Mouse (Mus musculus) CH12.LX (cell line): ENCODE results near the gene Anapc5. TPM values are rescaled to one million over a fixed set of nuclear protein-coding genes. Genes with fewer than 3 reads are reported as not detected.

Source experiments
- DNase-seq: peaks from one replicate; pipeline ENCODE4 v3.0.0-alpha.2; 2013; ENCODE audit errors: extremely low read depth
- H3K27ac ChIP-seq: 2 replicates; pipeline ENCODE4 v1.5.1; 2012; ENCODE audit warnings: low read depth, mild to moderate bottlenecking, control low read depth, moderate library complexity; ENCODE audit not compliant: insufficient read depth
- H3K27me3 ChIP-seq: replicated peaks from 2 replicates; pipeline ENCODE3; 2012; ENCODE audit warnings: inconsistent platforms
- H3K36me3 ChIP-seq, 2 experiments: replicated peaks in 1 of 2; 2 replicates each; pipeline versions ENCODE3 to v1.6.1; 2012; ENCODE audit warnings: inconsistent platforms in 1 of 2, low read length in 1 of 2, mild to moderate bottlenecking in 1 of 2, mixed read lengths in 1 of 2, moderate library complexity in 1 of 2; ENCODE audit not compliant: control insufficient read depth in 1 of 2, insufficient read depth in 1 of 2
- H3K4me1 ChIP-seq, 2 experiments: 2 replicates each; pipeline ENCODE4 v1.6.1; 2012; ENCODE audit warnings: inconsistent platforms in 1 of 2, moderate library complexity in 1 of 2; ENCODE audit not compliant: insufficient read depth in 2 of 2, control insufficient read depth in 1 of 2
- H3K4me2 ChIP-seq: 2 replicates; pipeline ENCODE4 v1.6.1; 2012; ENCODE audit warnings: low read depth, mild to moderate bottlenecking, control low read depth; ENCODE audit not compliant: poor library complexity, insufficient read depth, severe bottlenecking
- H3K4me3 ChIP-seq, 3 experiments: fragments of 150-350 bp in 1 of 3; sonication (generic) in 1 of 3; replicated peaks in 1 of 3; 2 replicates each; pipeline versions ENCODE3 to v1.5.1; 2011 to 2012; ENCODE audit warnings: low read depth in 2 of 3, low read length in 2 of 3, mild to moderate bottlenecking in 2 of 3, moderate library complexity in 2 of 3, control low read depth in 1 of 3, improper control_type of control experiment in 1 of 3, inconsistent platforms in 1 of 3, mixed read lengths in 1 of 3; ENCODE audit not compliant: poor library complexity in 1 of 3
- H3K79me2 ChIP-seq: replicated peaks from 2 replicates; pipeline ENCODE4 v1.6.1; 2012; ENCODE audit warnings: mild to moderate bottlenecking, moderate library complexity; ENCODE audit not compliant: control insufficient read depth, poor library complexity, insufficient read depth, severe bottlenecking; ENCODE audit errors: extremely low read depth
- H3K9ac ChIP-seq: 2 replicates; pipeline ENCODE4 v1.6.1; 2012; ENCODE audit warnings: low read depth, mild to moderate bottlenecking, control low read depth, moderate library complexity; ENCODE audit not compliant: insufficient read depth
- H3K9me3 ChIP-seq: replicated peaks from 2 replicates; pipeline ENCODE3; 2012; ENCODE audit warnings: low read length, inconsistent platforms, mixed read lengths
- CHD2 ChIP-seq: IDR thresholded peaks from 2 replicates; pipeline ENCODE4 v1.6.1; 2011; ENCODE audit warnings: low read length, improper control_type of control experiment
- E2F4 ChIP-seq: IDR thresholded peaks from 2 replicates; pipeline ENCODE4 v1.6.1; 2011; ENCODE audit warnings: low read depth, low read length, improper control_type of control experiment; ENCODE audit not compliant: insufficient replicate concordance
- ETS1 ChIP-seq: conservative IDR thresholded peaks from 2 replicates; pipeline ENCODE4 v1.6.1; 2012; ENCODE audit warnings: low read depth, mild to moderate bottlenecking, inconsistent platforms, low read length, improper control_type of control experiment, moderate library complexity
- GABPA ChIP-seq: IDR thresholded peaks from 2 replicates; pipeline ENCODE4 v1.6.1; 2012; ENCODE audit warnings: low read depth, low read length, improper control_type of control experiment, inconsistent platforms; ENCODE audit not compliant: insufficient replicate concordance
- JUN ChIP-seq: IDR thresholded peaks from 2 replicates; pipeline ENCODE4 v1.6.1; 2011; ENCODE audit warnings: low read depth, mild to moderate bottlenecking, low read length, improper control_type of control experiment, moderate library complexity; ENCODE audit not compliant: insufficient read depth
- JUND ChIP-seq: conservative IDR thresholded peaks from 2 replicates; pipeline ENCODE4 v1.6.1; 2011; ENCODE audit warnings: low read depth, low read length, improper control_type of control experiment
- KAT2A ChIP-seq: IDR thresholded peaks from 2 replicates; pipeline ENCODE4 v1.6.1; 2012; ENCODE audit warnings: low read length, improper control_type of control experiment, inconsistent platforms; ENCODE audit not compliant: insufficient replicate concordance
- MAX ChIP-seq: IDR thresholded peaks from 2 replicates; pipeline ENCODE4 v1.6.1; 2011; ENCODE audit warnings: low read length, improper control_type of control experiment
- MEF2A ChIP-seq: IDR thresholded peaks from 2 replicates; pipeline ENCODE4 v1.6.1; 2014; ENCODE audit warnings: low read depth, mild to moderate bottlenecking, inconsistent platforms, low read length, improper control_type of control experiment, borderline replicate concordance
- MYC ChIP-seq: IDR thresholded peaks from 2 replicates; pipeline ENCODE4 v1.6.1; 2011; ENCODE audit warnings: low read depth, mild to moderate bottlenecking, improper control_type of control experiment, low read length
- POLR2A ChIP-seq: IDR thresholded peaks from 2 replicates; pipeline ENCODE4 v1.6.1; 2011; ENCODE audit warnings: low read depth, mild to moderate bottlenecking, improper control_type of control experiment, low read length
- POLR2AphosphoS2 ChIP-seq: IDR thresholded peaks from 2 replicates; pipeline ENCODE4 v1.6.1; 2011; ENCODE audit warnings: low read depth, low read length, improper control_type of control experiment
- RAD21 ChIP-seq: IDR thresholded peaks from 2 replicates; pipeline ENCODE4 v1.6.1; 2011; ENCODE audit warnings: low read depth, mild to moderate bottlenecking, low read length, improper control_type of control experiment, moderate library complexity
- SIN3A ChIP-seq: IDR thresholded peaks from 2 replicates; pipeline ENCODE4 v1.6.1; 2012; ENCODE audit warnings: low read length, improper control_type of control experiment, inconsistent platforms
- TBP ChIP-seq: conservative IDR thresholded peaks from 2 replicates; pipeline ENCODE4 v1.6.1; 2011; ENCODE audit warnings: low read depth, low read length, improper control_type of control experiment
- TCF12 ChIP-seq: IDR thresholded peaks from 2 replicates; pipeline ENCODE4 v1.6.1; 2014; ENCODE audit warnings: low read depth, mild to moderate bottlenecking, inconsistent platforms, low read length, improper control_type of control experiment
- ZC3H11A ChIP-seq: IDR thresholded peaks from 2 replicates; pipeline ENCODE4 v1.6.1; 2012; ENCODE audit warnings: low read depth, mild to moderate bottlenecking, inconsistent platforms, low read length, improper control_type of control experiment
- ZMIZ1 ChIP-seq: IDR thresholded peaks from 2 replicates; pipeline ENCODE4 v1.6.1; 2012; ENCODE audit warnings: low read depth, mild to moderate bottlenecking, inconsistent platforms, low read length, improper control_type of control experiment
- ZNF384 ChIP-seq: IDR thresholded peaks from 2 replicates; pipeline ENCODE4 v1.6.1; 2012; ENCODE audit warnings: low read depth, low read length, improper control_type of control experiment, inconsistent platforms
- dilution Hi-C: fragments of 300-500 bp; cut with MboI; formaldehyde crosslinking; loops from 2 replicates; pipeline ENCODE4 v1.14.3; 2020; ENCODE audit warnings: low sequenced_read_pairs; ENCODE audit not compliant: extremely low pct_unique_long_range_greater_than_20kb, extremely low pct_ligation_motif_present
- in situ Hi-C: fragments of 300-500 bp; cut with MboI; formaldehyde crosslinking; loops from 3 replicates; pipeline ENCODE4 v1.14.3; 2019; ENCODE audit warnings: low sequenced_read_pairs, low pct_ligation_motif_present, low pct_unique_long_range_greater_than_20kb, mixed read lengths
- polyA plus RNA-seq: library from polyadenylated mRNA; unstranded; fragments of >175 nt; gene quantifications from 2 replicates; pipeline ENCODE4 v1.2.1, GENCODE M21; 2012; ENCODE audit warnings: low read depth; ENCODE audit not compliant: insufficient read length
- total RNA-seq, 2 experiments: library from RNA; depleted of rRNA; stranded (reverse); fragments of 300-350 nt in 1 of 2; fragments of >200 nt in 1 of 2; gene quantifications; 2 replicates each; pipeline ENCODE4 v1.2.3; 2012 to 2014

Gene Anapc5
- total and polyA plus RNA-seq, 3 experiments: 247 to 280 (median 252) TPM

DNA sequence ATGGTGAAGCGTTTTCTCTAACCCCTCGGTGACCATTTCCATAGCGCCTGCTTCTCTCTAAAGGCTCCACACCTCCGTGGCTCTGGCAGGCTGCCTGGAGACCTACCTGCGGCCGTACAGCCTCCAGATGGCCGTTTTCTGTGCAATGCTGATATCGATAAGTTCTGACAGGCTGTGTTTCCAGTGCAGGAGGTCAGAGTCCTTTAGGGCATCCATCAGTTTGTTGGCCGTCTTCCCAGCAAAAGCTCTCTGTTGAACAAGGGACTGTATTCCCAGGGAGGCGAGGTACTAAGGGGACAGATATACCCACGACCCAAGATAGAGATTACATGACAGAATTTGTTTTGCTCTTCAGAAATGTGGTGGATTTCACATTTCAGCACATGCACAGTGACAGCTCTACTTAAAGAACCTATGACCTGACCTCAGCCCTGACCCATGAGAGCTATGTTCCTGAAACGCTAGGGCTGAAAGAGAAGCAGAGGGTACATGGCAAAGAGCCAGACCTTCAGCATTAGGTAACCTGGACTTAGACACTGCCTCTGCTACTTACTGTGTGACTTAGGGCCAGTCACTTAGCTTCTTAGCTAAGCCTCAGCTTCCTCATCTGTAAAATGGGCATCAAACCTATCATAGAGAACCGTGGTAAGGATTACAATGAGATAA, 20.7 kb downstream of the Anapc5 start:
- H3K79me2 ChIP-seq: 0 out of 2 replicates have a peak, but pooled peaks cover 9% of the 10 kb centered on the region
- H3K4me1 ChIP-seq: peaks cover 0 to 79% of the 10 kb centered on the region in 2 experiments; a peak in 3 of 4 replicates
- in situ Hi-C loops: no loop called here
- H3K4me2 ChIP-seq: no peak overlapping the region
- no peak overlapping the region for H3K27ac ChIP-seq
- H3K4me3 ChIP-seq: no peak overlapping the region
- dilution Hi-C loops: no loop called here
- peaks cover 79 to 89% of the 10 kb centered on the region in 2 experiments for H3K36me3 ChIP-seq
- H3K27me3 ChIP-seq: no peaks in the 10 kb centered on the region
- H3K9me3 ChIP-seq: no peaks in the 10 kb centered on the region
- H3K9ac ChIP-seq: no peak overlapping the region
- no peak for TF ChIP-seq E2F4
- no peak for TF ChIP-seq SIN3A
- no peak for TF ChIP-seq JUN
- TF ChIP-seq TBP: no peak
- no peak for TF ChIP-seq ZNF384
- no peak for TF ChIP-seq ZMIZ1
- no peak for TF ChIP-seq JUND
- TF ChIP-seq MYC: no peak
- no peak for TF ChIP-seq MAX
- TF ChIP-seq ETS1: no peak
- TF ChIP-seq TCF12: no peak
- no peak for TF ChIP-seq RAD21
- no peak for TF ChIP-seq MEF2A
- TF ChIP-seq CHD2: no peak
- TF ChIP-seq KAT2A: no peak
- TF ChIP-seq POLR2A: no peak
- no peak for TF ChIP-seq GABPA
- TF ChIP-seq POLR2AphosphoS2: no peak
- no peak for DNase-seq

DNA sequence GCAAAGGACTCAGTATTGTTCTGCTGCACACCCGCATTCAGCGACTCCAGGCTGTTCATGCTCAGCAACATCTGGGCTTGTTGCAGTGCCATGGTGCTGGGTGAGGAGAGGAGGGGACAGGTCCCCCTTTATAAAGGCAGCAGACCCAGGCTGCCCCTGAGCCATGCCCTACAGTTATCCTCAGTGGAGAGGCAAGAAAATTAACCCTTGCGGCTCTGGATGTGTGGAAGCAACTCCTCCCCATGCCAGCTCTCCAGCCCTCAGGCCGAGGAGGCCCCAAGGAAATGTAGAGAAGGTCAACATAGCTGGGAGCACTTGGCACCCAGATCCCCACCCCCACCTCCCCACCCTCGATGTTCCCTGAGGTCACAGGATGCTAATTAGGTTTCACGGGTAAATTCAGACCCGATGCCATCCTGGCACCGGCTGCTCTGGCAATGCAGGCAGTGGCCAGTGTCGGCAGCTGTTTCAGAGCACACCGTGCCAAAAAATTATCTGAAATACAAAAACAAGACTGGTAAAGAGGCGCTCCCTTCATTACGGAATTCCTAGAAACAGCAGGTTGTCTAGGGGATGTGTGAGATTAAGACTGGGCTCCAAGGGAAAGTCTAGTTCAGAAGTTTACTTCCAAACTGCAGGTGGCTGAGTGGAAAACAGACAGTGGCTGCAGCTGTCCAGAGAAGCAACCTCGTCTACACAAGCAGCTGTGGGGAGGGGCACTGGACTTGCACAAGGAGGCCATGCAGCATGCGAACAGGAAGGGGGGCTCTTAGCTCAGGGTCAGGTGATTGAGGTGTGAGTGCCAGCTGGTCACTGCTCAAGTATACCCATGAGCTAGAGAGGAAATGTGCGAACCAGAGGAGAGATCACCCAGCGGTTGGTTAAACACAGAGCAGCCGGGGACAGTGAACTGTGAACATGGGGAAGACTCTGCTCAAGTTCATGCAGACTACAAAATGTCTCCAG, 21.5 kb downstream of the Anapc5 start:
- no peak for TF ChIP-seq ZC3H11A
- H3K27ac ChIP-seq: no peak overlapping the region

More for the DNA sequence above, 21.5 kb downstream of the Anapc5 start:
- Histone ChIP-seq H3K4me2 (no peak overlapping the region), H3K36me3 (peaks cover 78 to 88% of the 10 kb centered on the region in 2 experiments), H3K79me2 (0 out of 2 replicates have a peak, but pooled peaks cover 9% of the 10 kb centered on the region), H3K9ac (no peak overlapping the region), H3K4me1 (peaks cover 0 to 72% of the 10 kb centered on the region in 2 experiments; a peak in 3 of 4 replicates), H3K9me3 (no peaks in the 10 kb centered on the region), H3K27me3 (no peaks in the 10 kb centered on the region), H3K4me3 (no peak overlapping the region)
- dilution Hi-C loops (no loop called here), in situ Hi-C loops (no loop called here)
- DNase-seq: no peak
